Mouse (Mus musculus) forebrain, embryonic 14.5 days (tissue): ENCODE measurements at regions not wholly inside any gene's neighbourhood (a gene's known extent, or its start where the extent isn't known, plus 50 kb on each side); places are given as distances from the start of the nearest gene placed in this dataset.

ENCODE experiments used
- ATAC-seq: fragments of 200-750 bp; cut with Nextera tagmentation; 2 replicates; pipeline ENCODE4 v1.8.0; 2017; ENCODE audit warnings: mild to moderate bottlenecking, moderate library complexity
- DNase-seq: peaks from one replicate; pipeline ENCODE4 v3.0.0-alpha.2; 2015; ENCODE audit warnings: low spot score
- H3K27ac ChIP-seq: fragments of 300-500 bp; sonication (generic); 2 replicates; pipeline ENCODE4 v1.5.1; 2014; ENCODE audit warnings: low read depth, mild to moderate bottlenecking, control low read depth, low read length, moderate library complexity
- H3K27me3 ChIP-seq: fragments of 300-500 bp; sonication (generic); replicated peaks from 2 replicates; pipeline ENCODE4 v1.6.1; 2014; ENCODE audit warnings: low read length, control low read depth, mixed read lengths; ENCODE audit not compliant: control insufficient read depth, insufficient read depth
- H3K36me3 ChIP-seq: fragments of 300-500 bp; sonication (generic); 2 replicates; pipeline ENCODE4 v1.6.1; 2014; ENCODE audit warnings: low read length, control low read depth; ENCODE audit not compliant: control insufficient read depth, insufficient read depth
- H3K4me1 ChIP-seq: fragments of 300-500 bp; sonication (generic); 2 replicates; pipeline ENCODE4 v1.6.1; 2014; ENCODE audit warnings: antibody characterized with exemption, low read length, control low read depth; ENCODE audit not compliant: control insufficient read depth, insufficient read depth
- H3K4me2 ChIP-seq: fragments of 300-500 bp; sonication (generic); 2 replicates; pipeline ENCODE4 v1.6.1; 2014; ENCODE audit warnings: mild to moderate bottlenecking, control low read depth, low read length
- H3K4me3 ChIP-seq: fragments of 300-500 bp; sonication (generic); 2 replicates; pipeline ENCODE4 v1.5.1; 2014; ENCODE audit warnings: low read depth, low read length, control low read depth
- H3K9ac ChIP-seq: fragments of 300-500 bp; sonication (generic); 2 replicates; pipeline ENCODE4 v1.6.1; 2014; ENCODE audit warnings: mild to moderate bottlenecking, low read length, control low read depth, moderate library complexity
- H3K9me3 ChIP-seq: fragments of 300-500 bp; sonication (generic); replicated peaks from 2 replicates; pipeline ENCODE4 v1.6.1; 2016; ENCODE audit warnings: low read length, control low read depth, mixed read lengths; ENCODE audit not compliant: control insufficient read depth
- WGBS: fragments of 180-500 bp; shearing (Covaris S2); extraction: QIAGEN DNeasy Blood & Tissue Kit; methylation state at CpG from one replicate; pipeline ENCODE4 v1.1.7; 2014; 5-methylcytosine and 5-hydroxymethylcytosine counted together

GRCm38 (mm10) chr3:37909008-37909407 is 184.7 kb upstream of the Gm5148 start:
- H3K4me3 ChIP-seq: no peak overlapping the region
- no peaks in the 10 kb centered on the region for H3K9me3 ChIP-seq
- no peak overlapping the region for H3K4me2 ChIP-seq
- H3K27ac ChIP-seq: no peak overlapping the region
- H3K4me1 ChIP-seq: no peaks in the 10 kb centered on the region
- WGBS: 94% methylated on average over 2 of the region's 2 CpGs
- no peaks in the 10 kb centered on the region for H3K36me3 ChIP-seq
- DNase-seq (no peak), ATAC-seq (no peak)
- H3K9ac ChIP-seq: no peak overlapping the region
- no peaks in the 10 kb centered on the region for H3K27me3 ChIP-seq

DNA sequence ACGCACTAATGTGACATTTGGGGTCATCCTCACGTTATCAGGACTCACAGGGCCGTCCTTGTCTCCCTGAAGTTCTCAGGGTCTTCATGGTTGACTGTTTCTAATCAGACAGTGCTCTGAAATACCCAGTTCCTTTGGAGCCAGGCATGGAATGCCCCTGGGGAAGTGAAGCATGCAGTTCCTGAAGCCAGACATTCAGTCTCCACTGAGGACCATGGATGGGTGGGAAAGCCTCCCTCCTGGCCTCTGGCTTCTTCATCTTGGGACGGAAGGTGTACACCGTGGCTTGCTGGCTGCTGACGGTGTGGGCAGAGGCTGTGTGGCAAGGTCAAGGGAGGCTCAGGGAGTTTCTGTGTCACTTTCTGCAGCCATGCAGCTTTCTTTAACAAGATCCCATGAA is 184.2 kb upstream of the Gm5148 start:
- H3K9ac ChIP-seq: no peak overlapping the region
- no peak overlapping the region for H3K4me3 ChIP-seq
- no peak for DNase-seq
- no peak overlapping the region for H3K4me2 ChIP-seq
- ATAC-seq: no peak
- no peaks in the 10 kb centered on the region for H3K36me3 ChIP-seq
- no peaks in the 10 kb centered on the region for H3K27me3 ChIP-seq
- H3K4me1 ChIP-seq: no peaks in the 10 kb centered on the region
- WGBS: 86% methylated on average over 6 of the region's 6 CpGs
- no peaks in the 10 kb centered on the region for H3K9me3 ChIP-seq
- H3K27ac ChIP-seq: no peak overlapping the region

GRCm38 (mm10) chr3:37907432-37908088 is 183.3 kb upstream of the Gm5148 start:
- DNase-seq (no peak), ATAC-seq (no peak)
- no peak overlapping the region for H3K4me2 ChIP-seq

GRCm38 (mm10) chr3:37906806-37907251 is 182.5 kb upstream of the Gm5148 start:
- no peak for ATAC-seq
- H3K4me1 ChIP-seq: no peaks in the 10 kb centered on the region
- H3K9ac ChIP-seq: no peak overlapping the region
- DNase-seq: no peak
- no peaks in the 10 kb centered on the region for H3K9me3 ChIP-seq
- no peak overlapping the region for H3K27ac ChIP-seq
- no peak overlapping the region for H3K4me3 ChIP-seq
- H3K27me3 ChIP-seq: no peaks in the 10 kb centered on the region
- H3K4me2 ChIP-seq: no peak overlapping the region
- H3K36me3 ChIP-seq: no peaks in the 10 kb centered on the region
- 55% methylated on average over 5 of the region's 5 CpGs for WGBS

More at GRCm38 (mm10) chr3:37907432-37908088, 183.3 kb upstream of the Gm5148 start:
- no peaks in the 10 kb centered on the region for H3K4me1 ChIP-seq
- no peaks in the 10 kb centered on the region for H3K27me3 ChIP-seq
- H3K9ac ChIP-seq: no peak overlapping the region
- H3K27ac ChIP-seq: no peak overlapping the region
- H3K36me3 ChIP-seq: no peaks in the 10 kb centered on the region
- no peaks in the 10 kb centered on the region for H3K9me3 ChIP-seq
- no peak overlapping the region for H3K4me3 ChIP-seq
- WGBS: 77% methylated on average over 14 of the region's 14 CpGs

GRCm38 (mm10) chr3:37904188-37904587 is 179.9 kb upstream of the Gm5148 start:
- ATAC-seq (no peak), DNase-seq (no peak)
- no peaks in the 10 kb centered on the region for H3K9me3 ChIP-seq
- H3K27ac ChIP-seq: no peak overlapping the region
- no peak overlapping the region for H3K4me2 ChIP-seq
- H3K4me1 ChIP-seq: no peaks in the 10 kb centered on the region
- H3K27me3 ChIP-seq: no peaks in the 10 kb centered on the region
- no peak overlapping the region for H3K4me3 ChIP-seq
- no peaks in the 10 kb centered on the region for H3K36me3 ChIP-seq
- no peak overlapping the region for H3K9ac ChIP-seq
- WGBS: 76% methylated on average over 3 of the region's 3 CpGs

DNA sequence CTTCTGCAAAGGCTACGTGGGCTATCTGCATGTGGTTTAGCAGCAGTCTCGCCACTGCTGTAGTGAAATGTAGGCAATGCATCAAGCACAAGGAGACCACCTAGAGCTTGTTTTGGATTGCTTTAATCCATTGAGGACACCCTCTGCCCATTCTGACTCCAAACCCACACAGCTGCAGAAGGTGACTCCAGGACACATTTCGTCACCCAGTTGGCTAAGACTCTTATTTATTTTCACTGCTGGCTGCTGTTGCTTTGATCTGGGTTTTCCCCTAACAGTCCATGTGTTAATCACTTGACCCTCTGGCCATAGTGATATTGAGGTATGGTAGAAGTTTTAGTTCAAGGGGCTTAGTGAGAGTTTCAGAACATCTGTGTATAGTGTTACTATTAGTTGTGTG is 179.2 kb upstream of the Gm5148 start:
- Histone ChIP-seq H3K4me1 (no peaks in the 10 kb centered on the region), H3K4me3 (no peak overlapping the region), H3K9ac (no peak overlapping the region), H3K27me3 (no peaks in the 10 kb centered on the region), H3K27ac (no peak overlapping the region), H3K36me3 (no peaks in the 10 kb centered on the region), H3K4me2 (no peak overlapping the region), H3K9me3 (no peaks in the 10 kb centered on the region)
- 85% methylated on average over 3 of the region's 3 CpGs for WGBS
- ATAC-seq (no peak), DNase-seq (no peak)

DNA sequence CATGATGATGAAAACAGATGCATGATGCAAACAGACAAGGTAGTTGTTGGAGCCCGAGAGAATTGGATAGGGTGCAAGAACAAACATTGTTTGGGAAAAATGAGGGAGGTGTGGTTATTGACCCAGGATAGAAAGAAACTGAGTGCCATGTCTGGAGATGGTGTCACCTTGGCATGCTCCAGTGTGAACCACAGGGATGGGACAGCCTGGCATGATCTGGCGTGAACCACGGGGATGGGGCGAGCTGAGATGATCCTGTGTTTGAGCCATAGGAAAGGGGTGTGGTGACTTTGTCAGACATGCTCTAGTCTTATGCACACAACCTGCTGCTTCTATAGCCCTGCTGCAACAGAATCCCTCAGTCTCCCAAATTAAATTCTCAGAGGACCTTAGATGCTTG is 178.7 kb upstream of the Gm5148 start:
- H3K9me3 ChIP-seq: no peaks in the 10 kb centered on the region
- H3K4me3 ChIP-seq: no peak overlapping the region
- H3K4me1 ChIP-seq: peaks cover 2% of the 10 kb centered on the region; the same call in 1 of the 2 replicates
- DNase-seq (no peak), ATAC-seq (no peak)
- H3K4me2 ChIP-seq: no peak overlapping the region
- 95% methylated on average over 4 of the region's 4 CpGs for WGBS
- H3K36me3 ChIP-seq: no peaks in the 10 kb centered on the region
- H3K27ac ChIP-seq: no peak overlapping the region
- no peak overlapping the region for H3K9ac ChIP-seq
- no peaks in the 10 kb centered on the region for H3K27me3 ChIP-seq

- no peak overlapping the region for H3K9ac ChIP-seq
- peaks cover 7% of the 10 kb centered on the region; the same call in 1 of the 2 replicates for H3K4me1 ChIP-seq
- 9% methylated on average over 3 of the region's 3 CpGs for WGBS
- H3K4me3 ChIP-seq: no peak overlapping the region
- H3K27me3 ChIP-seq: no peaks in the 10 kb centered on the region
- ATAC-seq (peak; percentile 43), DNase-seq (peak; percentile 29)
- no peaks in the 10 kb centered on the region for H3K36me3 ChIP-seq
- H3K9me3 ChIP-seq: 0 out of 2 replicates have a peak, but pooled peaks cover 2% of the 10 kb centered on the region
- H3K4me2 ChIP-seq: no peak overlapping the region
- no peak overlapping the region; the same call in 1 of the 2 replicates for H3K27ac ChIP-seq
Observed at GRCm38 (mm10) chr3:37897392-37897791, 173.1 kb upstream of the Gm5148 start.

DNA sequence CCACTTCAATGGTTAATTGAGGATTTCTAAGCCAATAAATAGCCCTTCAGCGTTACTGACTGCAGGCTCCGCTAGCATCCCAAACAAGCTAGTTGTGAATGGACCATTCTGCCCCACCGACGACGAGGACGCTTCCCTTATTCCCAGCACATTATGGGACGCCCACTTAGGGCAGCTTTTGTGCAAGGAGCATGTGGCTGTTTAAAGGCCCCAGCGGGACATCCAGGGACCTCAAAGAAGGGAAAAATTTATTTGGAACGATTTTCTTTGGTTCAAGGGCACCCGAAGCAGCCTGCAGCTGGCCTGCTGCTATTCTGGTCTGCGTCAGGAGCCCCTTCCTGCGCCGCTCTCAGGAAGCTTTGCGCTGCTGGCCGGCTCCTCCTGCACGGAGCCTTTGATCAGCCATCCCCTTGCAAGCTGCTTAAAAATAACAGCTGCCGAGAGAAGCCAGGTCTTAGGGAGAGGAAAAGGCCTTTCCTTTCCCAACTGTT is 172.6 kb upstream of the Gm5148 start:
- H3K4me2 ChIP-seq: peak overlapping the region; percentile 49
- ATAC-seq: peak; percentile 90
- H3K9me3 ChIP-seq: 0 out of 2 replicates have a peak, but pooled peaks cover 2% of the 10 kb centered on the region
- no peaks in the 10 kb centered on the region for H3K27me3 ChIP-seq
- peak overlapping the region; percentile 15; the same call in 1 of the 2 replicates for H3K27ac ChIP-seq
- no peaks in the 10 kb centered on the region for H3K36me3 ChIP-seq
- H3K9ac ChIP-seq: peak overlapping the region; percentile 38; the same call in 1 of the 2 replicates
- DNase-seq: peak; percentile 85
- H3K4me1 ChIP-seq: peaks cover 7% of the 10 kb centered on the region; the same call in 1 of the 2 replicates
- peak overlapping the region; percentile 12; the same call in 1 of the 2 replicates for H3K4me3 ChIP-seq
- WGBS: 0% methylated on average over 17 of the region's 17 CpGs
